Mouse (Mus musculus) CH12F3 (cell line): ENCODE data around the gene Fgd6.

Experiments used
- in situ Hi-C: fragments of 300-500 bp; cut with MboI; formaldehyde crosslinking; loops from 2 replicates; pipeline ENCODE4 v1.14.3; 2020; ENCODE audit warnings: low sequenced_read_pairs

Fgd6 gene

DNA sequence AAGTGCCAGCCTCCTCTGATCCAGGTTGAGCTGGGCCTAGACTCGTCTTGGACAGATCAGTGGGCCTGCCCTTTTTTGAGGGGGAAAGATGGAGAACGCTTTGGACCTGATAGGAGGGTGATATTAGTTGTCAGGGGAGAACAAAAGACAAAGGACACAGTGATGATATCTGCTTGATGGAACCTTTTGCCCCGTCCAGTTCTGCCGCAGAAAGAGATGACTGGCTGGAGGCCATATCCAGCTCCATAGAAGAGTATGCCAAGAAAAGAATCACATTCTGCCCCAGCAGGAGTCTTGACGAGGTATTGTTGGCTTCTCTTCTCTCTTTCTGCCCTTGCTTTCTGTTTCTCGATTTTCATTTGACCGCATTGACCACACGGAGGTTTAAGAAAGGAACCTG is 97.3 kb downstream of the Fgd6 start:
- in situ Hi-C loops, result no loop called here

DNA sequence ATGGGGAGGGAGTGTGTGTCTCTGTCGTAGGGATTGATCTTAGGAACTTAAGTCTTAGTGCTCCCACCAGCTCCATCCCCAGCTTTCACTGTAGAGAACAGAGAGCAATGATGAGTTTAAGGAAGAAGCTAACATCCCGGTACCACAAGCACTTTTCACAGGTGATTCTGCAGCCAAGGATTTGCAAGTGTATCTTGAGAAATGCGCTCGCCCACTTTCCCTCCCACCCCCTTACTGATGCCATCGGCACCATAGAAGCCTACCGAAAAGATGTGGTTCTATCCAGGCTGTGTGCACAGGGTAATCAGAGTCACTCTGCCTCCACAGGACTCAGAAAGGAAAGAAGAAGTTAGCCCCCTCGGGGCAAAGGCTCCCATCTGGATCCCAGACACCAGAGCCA is 97.9 kb downstream of the Fgd6 start:
- in situ Hi-C loops, result no loop called here

DNA sequence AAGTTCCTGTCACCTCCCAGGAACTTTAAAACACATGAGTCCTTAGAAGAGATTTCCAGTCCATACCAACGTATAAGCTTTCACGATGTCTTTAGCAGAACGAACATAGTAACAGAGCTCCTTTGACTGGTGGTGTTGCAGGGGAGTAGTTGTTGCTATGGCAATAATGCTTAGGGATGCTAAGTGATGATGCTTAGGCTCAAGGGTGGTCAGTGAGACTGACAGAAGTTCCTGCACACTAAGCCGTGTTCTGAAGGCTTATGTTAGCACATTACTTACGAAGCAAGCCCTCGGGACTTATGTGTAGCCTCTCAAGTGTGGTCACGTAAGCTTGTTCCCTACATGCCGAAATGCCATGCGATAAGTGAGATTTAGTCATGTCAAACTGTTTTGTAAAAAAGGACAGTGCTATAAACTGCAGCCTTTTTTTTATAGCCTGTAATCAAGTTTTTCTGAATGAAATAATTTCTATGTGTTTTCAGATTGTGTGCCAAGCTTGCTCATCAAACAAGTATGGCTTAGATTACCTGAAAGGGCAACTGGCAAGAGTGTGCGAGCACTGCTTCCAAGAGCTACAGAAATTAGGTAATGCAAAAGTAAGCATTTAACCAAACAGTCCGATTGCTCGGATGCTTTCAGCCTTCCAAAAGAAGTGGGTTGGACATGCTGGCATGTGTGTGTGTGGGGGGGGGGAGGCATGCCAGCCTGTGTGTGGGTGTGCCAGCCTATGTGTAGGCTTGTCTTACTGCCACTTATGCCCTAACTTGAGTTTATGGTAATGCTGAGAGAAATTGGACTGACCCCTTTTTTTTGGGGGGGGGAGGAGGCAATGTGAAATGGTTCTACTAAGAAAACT is 99.0 kb downstream of the Fgd6 start:
- in situ Hi-C loops, result no loop called here

DNA sequence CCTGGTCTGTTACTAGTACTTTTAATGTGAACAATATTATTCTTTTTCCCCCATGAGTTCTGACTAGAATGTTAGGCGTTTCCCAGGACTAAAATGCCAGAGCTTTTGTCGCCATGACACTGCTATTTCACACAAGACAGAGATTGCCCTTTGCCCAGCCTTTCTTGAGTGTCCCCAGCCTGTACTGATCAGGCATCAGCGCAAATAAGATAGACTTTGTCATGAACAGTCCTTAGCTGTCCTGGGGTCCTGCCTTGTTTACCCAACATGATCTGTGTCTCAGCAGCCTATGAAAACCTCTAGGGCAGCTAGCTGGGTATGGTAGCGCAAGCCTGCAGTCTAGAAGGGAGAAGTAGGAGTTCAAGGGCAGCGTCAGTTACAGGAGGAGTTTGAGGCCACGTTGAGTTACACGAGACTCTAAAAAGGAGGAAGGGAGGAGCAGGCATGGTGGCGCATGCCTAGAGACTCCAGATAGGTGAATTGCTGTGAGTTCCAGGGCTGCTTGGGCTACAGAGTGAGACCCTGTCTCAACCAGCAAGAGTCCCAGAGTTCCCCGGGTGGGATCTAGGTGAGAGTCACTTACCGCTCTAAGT is 103.2 kb downstream of the Fgd6 start:
- in situ Hi-C loops, result no loop called here

DNA sequence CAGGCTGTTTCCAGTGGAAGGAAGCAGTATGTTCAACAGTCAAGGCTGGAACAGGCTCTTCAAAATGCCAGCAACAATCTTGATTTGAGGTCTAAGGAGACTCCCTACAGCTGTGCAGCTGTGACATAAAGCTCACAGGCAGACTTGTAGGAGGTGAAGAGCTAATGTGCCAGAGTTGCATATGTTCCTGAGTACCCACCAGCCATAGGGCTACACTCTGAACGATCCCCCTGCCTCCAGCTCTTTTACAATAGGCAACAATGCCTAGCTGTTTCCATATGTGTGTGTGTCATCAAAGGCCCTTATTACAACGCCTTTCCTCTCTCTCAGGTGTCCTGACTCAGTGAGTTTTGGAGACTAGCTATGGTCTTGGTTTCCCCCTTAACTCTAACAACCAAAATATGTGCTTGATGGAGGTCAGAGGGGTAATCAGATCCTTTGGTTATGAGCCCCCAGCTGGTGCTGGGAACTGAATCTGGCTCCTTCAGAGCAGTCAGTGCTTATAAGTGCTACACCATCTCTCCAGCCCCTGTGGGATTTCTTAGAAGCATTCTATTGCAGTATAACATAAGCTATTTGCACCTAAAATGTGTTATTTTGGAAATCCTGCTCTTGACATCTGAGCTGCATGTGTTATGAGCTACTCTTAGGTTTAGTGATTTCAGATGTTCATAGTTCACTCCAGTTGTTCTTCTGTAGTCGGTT is 104.6 kb downstream of the Fgd6 start:
- in situ Hi-C loops, result no loop called here

DNA sequence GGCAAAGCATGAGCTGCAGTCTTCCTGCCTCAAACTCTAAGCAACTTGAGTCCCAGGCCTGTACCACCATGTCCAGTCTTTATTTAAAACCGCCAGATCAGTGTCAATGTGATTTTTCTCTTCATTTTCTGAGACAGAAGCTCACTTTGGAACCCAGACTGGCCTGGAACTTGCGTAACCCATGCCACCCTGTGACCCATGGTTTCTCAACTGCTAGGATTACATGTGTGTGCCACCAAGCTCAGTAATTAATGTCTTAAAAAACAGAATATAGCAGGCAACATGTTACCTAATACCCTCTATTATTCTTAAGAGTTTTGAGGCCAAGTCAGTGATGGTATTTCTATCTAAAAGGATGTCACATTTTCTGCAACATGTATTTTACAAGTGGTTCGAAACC is 106.6 kb downstream of the Fgd6 start:
- in situ Hi-C loops, result no loop called here

DNA sequence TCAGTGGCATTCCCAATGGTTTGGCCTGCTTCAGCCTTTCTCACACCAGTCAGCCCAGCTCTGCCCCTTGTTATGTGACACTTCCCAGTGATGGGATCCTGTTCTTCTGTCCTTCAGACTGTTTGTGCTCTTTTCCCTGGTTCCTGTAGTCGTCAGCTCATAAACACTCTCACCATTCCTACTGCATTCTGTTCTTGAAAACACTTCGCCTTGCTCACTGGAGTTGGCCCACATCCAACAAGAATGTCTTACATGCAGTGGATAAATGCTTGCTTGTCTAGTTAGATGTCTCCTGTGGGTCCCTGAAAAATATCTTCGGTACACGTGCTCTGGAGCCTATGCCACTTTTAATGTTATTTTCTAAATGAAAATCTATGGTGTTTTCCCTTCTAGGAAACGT is 108.8 kb downstream of the Fgd6 start:
- in situ Hi-C loops, result no loop called here

DNA sequence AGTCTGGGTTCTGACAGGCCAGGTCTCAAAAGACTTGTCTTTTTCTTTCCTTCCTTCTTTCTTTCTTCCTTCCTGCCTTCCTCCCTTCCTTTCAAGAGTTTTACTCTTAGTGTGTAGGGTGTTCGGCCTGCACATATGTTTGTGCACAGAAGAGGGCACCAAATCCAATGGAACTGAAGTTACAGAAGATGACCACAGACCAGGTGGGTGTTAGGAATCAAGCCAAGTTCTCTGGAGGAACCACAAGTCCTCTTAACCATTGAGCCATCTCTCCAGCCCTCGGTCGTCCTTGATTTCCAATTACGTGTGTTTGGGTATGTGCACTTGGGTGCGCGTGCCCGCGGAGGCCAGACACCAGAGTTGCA is 111.6 kb downstream of the Fgd6 start:
- in situ Hi-C loops, result no loop called here

DNA sequence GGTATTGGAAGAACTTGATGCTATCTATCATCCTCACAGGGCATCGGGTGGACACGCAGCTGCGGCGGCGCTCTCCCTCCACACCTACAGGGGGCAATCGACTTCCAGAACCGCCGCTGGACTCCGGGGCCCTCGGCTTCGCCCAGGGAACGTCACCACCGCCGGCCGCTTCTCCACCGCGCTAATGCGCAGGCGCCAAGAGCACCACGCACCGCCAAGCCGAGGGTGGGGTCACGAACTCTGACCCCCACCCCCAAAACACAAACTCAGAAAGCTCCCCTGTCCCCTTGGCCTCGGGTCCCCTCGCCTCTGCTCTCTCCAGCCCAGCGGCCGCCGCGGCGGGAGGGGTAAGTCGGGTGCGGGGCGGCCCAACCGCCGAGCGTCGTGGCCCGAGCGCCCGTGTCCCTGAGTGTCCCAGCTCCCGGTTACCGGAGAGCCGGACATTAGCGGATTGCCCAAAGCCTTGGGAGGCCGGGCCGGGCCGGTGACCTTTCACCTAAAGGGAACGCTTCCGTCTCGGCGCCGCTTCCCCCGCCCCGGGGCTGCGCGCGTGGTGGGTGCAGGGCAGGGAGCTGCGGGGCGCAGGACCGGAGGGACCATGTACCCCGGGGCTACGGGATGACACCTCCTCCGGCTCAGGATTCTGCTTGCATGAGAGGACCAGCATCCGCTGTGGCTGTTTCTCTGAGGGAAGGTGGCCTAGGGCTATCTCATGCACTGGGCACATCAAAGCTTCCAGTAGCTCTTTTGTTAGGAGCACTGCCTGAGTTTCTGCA is 112.1 kb downstream of the Fgd6 start, which contains the start of gene Nr2c1:
Nr2c1 (plus strand) TSS at position 268 of the 776 bp plus-strand sequence.
- in situ Hi-C loops, result no loop called here

DNA sequence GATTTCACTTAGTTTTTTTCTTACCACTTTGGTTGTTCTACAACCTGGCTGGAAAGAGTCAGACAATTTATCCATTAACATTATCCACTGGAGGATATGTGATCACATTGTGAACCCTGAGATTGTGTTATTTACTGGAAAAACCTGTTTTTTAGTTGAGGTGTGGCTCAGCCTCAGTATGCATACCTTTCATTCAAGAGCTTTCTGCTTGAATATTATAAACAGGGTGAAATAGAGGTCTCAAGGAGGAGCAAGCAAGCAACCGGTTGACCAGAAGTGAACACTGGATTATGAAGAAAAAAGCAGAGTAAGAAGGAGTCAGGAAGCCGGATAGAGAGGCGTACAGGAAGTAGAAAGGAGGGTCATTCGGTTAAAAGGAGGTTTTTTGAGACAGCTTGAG is 115.7 kb downstream of the Fgd6 start:
- in situ Hi-C loops, result no loop called here

DNA sequence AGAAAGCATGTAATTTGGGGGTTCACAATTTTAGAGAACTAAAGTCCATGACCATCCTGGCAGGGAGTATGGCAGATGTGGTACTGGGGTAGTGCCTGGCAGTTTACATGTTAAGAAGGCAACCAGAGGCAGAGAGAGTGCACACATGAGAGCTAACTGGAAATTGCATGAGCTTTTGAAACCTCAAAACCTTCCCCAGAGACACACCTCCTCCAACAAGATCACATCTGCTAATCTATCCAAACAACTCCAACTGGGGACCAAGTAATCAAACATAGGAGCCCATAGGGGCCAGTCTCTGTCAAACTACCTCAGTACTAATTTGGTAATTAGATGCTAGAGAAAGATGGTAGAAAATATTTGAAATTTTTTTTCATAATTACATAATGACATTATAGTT is 118.0 kb downstream of the Fgd6 start:
- in situ Hi-C loops, result no loop called here

DNA sequence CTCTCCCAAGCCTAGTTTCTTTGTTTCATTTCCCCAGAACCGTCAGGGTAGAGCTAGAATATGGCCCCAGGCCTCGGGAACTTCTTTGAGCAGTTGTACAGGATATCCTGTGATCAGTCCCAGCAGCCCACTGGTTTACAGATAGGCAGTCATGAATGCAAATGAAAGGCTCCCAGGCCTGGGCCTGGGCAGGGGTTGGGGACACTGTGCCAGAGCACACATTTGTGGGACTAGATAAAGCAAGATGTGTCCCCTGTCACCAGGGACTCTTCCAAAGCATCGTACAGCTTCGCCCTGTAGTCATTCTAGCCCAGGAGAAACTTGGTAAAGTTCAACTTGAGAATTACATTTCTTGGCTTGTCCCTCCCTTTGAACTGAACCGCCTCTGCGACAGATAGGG is 123.2 kb downstream of the Fgd6 start:
- in situ Hi-C loops, result no loop called here

DNA sequence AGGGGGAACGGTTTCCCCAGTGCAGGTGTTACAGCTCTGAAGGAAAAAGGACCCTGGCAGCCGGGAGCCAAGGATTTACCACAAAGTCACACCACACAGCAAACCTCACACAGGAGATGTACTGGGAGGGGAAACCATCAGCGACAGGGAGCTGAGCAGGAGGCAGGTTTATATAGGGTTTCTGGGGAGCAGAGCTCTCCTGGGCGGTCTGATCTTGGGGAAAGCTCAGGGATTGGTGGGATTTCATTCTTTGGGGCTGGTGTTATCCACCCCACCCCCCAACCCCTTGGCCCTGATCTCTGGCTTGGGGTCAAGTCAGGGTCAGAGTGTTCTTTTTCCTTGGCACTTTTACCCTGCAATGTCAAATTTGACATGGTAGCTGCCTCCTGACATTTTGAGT is 123.6 kb downstream of the Fgd6 start:
- in situ Hi-C loops, result no loop called here

DNA sequence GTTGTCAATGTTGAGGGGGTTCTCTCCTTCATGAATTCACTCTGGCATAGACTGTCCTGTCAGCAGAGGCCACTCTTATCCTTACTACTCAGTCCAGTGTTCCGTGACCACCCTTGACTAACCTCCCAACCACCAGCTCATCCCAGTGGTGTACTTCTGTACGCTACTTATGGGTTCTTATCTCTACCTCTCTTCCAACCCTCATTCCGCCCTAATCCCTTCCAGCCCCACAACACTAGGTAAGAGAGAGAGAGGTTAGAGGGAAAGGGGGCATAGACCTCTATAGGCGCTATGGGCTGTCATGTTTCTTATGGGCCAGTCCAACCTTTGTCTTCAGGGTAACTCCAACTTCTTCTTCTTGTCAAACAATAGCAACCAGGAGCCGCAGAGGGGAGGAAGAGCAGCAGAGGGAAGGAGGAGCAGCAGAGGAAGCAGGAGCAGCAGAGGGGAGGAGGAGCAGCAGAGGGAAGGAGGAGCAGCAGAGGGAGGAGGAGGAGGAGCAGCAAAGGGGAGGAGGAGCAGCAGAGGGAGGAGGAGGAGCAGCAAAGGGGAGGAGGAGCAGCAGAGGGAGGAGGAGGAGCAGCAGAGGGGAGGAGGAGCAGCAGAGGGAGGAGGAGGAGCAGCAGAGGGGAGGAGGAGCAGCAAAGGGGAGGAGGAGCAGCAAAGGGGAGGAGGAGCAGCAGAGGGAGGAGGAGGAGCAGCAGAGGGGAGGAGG is 125.4 kb downstream of the Fgd6 start:
- in situ Hi-C loops, result no loop called here

DNA sequence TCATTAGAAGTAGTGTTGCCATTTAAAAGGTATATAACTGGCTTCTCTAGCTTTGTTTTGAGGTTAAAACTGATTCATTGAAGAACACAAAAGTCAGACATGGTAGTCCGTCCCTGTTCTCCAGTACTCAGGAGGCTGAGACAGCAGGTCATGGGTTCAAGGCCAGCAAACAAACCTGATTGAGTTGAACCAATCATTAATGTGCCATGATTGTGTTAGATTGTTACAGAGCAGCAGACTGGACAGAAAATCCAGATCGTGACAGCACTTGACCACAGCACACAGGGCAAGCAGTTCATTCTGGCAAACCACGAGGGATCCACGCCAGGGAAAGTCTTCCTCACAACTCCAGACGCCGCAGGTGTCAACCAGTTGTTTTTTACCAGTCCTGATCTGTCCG is 126.2 kb downstream of the Fgd6 start:
- in situ Hi-C loops, result no loop called here

DNA sequence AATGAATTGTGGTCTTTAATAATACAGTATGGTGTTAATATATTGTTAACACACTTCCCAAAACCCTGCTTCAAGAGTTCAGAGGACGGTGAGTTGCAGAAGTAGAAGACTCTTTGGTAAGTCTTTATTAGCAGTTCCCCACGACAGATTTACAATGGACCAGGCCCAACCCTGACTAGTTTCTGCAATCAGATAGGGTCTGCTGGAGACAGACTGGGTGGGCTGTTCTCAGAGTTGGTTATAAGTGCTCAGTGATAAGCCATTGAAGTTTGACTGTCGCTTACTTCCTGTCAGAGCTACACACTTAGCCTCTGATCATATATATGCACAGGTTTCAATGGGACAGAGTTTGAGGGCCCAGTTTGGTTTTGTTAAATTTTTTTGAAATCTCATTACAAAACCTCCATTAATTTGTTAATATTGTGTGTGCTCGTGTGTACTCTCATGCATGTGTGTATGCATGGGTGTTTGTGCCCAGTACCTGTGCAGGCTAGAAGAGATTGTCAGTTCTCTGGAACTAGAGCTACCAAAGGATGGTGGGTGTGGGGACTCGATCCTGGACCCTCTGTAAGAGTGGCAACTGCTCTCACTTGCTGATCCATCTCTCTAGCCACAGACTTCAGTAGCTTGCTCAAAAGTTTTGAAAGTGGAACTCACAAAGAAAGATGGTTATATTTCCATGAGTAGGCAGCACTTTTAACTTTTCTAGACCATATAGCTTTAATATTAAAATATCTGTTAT is 128.5 kb downstream of the Fgd6 start:
- in situ Hi-C loops, result no loop called here

DNA sequence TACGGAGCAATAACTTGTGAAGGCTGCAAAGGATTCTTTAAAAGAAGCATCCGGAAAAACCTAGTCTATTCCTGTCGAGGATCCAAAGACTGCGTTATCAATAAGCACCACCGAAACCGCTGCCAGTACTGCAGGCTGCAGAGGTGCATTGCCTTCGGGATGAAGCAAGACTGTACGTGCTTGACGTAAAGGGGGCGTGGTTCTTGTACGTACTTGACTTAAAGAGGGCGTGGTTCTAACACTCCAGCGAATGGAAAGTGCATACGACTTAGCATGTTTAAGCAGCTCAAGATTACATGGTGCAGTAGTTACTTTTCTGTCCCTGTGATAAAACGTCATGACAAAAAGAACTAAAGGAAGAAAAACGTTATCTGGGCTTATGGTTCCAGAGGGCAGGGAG is 129.6 kb downstream of the Fgd6 start:
- in situ Hi-C loops, result no loop called here

DNA sequence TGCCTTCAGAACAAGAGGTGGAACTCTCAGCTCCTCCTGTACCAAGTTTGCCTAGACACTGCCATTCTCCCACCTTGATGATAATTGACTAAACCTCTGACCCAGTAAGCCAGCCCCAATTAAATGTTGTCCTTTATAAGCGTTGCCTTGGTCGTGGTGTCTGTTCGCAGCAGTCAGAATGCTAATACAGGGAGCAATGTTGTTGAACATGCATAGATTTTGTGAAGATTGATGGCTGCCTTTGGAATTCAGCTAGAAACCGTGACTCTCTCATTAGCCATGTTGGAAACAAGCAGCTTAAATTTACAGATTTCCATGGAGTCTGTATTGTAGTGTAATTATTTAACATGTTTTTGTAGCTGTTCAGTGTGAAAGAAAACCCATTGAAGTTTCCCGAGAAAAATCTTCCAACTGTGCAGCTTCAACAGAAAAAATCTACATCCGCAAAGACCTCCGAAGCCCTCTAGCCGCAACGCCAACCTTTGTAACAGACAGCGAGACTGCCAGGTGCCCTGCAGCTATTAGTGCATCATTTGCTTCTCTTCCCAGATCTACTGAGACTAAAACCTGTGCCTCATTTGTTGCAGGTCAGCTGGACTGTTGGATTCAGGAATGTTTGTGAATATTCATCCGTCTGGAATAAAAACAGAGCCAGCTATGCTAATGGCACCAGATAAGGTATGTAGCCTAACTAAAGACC is 131.4 kb downstream of the Fgd6 start:
- in situ Hi-C loops, result no loop called here

DNA sequence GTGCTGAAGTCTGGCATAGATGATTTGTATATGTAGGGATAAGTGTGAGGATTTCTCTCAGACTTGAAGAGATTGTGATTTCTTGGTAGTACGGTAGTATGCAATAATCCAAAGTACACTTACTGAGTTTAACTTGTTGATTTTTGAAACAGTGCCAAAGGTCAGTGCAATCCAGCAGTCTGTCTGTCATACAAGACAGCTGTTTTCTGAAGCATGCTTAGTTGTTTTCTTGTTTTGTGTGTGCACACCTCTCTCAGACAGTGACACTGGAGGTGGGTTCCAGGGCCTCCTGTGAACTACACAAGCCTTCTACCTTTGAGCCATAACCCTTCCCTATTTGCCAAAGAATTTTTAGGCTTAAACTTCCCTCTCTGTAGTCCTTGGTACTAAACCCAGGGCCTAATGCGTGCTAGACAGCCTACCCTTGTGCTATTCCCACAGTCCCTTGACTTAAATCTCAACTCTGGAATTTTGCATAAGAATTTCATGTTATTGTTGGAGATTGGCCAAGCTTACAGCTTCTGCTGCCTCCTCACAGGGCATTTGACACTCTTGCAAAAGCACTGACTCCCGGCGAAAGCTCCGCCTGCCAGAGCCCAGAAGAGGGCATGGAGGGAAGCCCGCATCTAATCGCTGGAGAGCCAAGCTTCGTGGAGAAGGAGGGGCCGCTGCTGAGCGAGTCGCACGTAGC is 135.8 kb downstream of the Fgd6 start:
- in situ Hi-C loops, result no loop called here
